Mouse (Mus musculus): ENCODE results near the gene Arhgap31.

Arhgap31 gene

GRCm38 (mm10) chr16:38596099-38596498 lies 117.0 kb downstream of the Arhgap31 start:
- no peak for DNase-seq

GRCm38 (mm10) chr16:38594435-38594834 lies 118.6 kb downstream of the Arhgap31 start:
- DNase-seq, result no peak

GRCm38 (mm10) chr16:38592946-38593345 lies 120.1 kb downstream of the Arhgap31 start:
- no peak for DNase-seq

- no peak for DNase-seq
These were observed 120.9 kb downstream of the Arhgap31 start for GRCm38 (mm10) chr16:38592026-38592678.

- DNase-seq, result no peak
These were observed 121.6 kb downstream of the Arhgap31 start for GRCm38 (mm10) chr16:38591506-38591905.

- no peak for DNase-seq
These were observed 125.5 kb downstream of the Arhgap31 start for GRCm38 (mm10) chr16:38587572-38587971.

- DNase-seq, result no peak
These were observed 125.9 kb downstream of the Arhgap31 start for GRCm38 (mm10) chr16:38587163-38587562.

- DNase-seq, result no peak
These were observed 127.9 kb downstream of the Arhgap31 start for GRCm38 (mm10) chr16:38585186-38585585.

- no peak for DNase-seq
These were observed 128.3 kb downstream of the Arhgap31 start for GRCm38 (mm10) chr16:38584761-38585160.

GRCm38 (mm10) chr16:38571481-38571880 lies 141.6 kb downstream of the Arhgap31 start:
- no peak for DNase-seq

- DNase-seq, result no peak
These were observed 144.9 kb downstream of the Arhgap31 start for GRCm38 (mm10) chr16:38568192-38568591.

- DNase-seq, result no peak
These were observed 149.6 kb downstream of the Arhgap31 start for GRCm38 (mm10) chr16:38563516-38563915.

- peak in 1 of 2 experiments; percentile 9 for DNase-seq
These were observed 150.1 kb downstream of the Arhgap31 start for GRCm38 (mm10) chr16:38562968-38563327.

- peak; percentile 94 to 99 for DNase-seq
These were observed 150.7 kb downstream of the Arhgap31 start for GRCm38 (mm10) chr16:38562131-38562967.

- no peak for DNase-seq
These were observed 154.8 kb downstream of the Arhgap31 start, which contains the start of gene Tmem39a for GRCm38 (mm10) chr16:38558221-38558748. TSS of gene Tmem39a (plus strand) at chr16:38558698.

GRCm38 (mm10) chr16:38555988-38556387 lies 157.1 kb downstream of the Arhgap31 start:
- no peak for DNase-seq

- peak; percentile 86 to 88 for DNase-seq
These were observed 163.3 kb downstream of the Arhgap31 start, which contains the start of gene Poglut1 for GRCm38 (mm10) chr16:38549479-38550396. TSS of gene Poglut1 (minus strand) at chr16:38550258.

Measured in cerebellum, adult 18-20 months (tissue).